ENCODE assay signal across 10 mouse cellular contexts in the genomic region with DNA sequence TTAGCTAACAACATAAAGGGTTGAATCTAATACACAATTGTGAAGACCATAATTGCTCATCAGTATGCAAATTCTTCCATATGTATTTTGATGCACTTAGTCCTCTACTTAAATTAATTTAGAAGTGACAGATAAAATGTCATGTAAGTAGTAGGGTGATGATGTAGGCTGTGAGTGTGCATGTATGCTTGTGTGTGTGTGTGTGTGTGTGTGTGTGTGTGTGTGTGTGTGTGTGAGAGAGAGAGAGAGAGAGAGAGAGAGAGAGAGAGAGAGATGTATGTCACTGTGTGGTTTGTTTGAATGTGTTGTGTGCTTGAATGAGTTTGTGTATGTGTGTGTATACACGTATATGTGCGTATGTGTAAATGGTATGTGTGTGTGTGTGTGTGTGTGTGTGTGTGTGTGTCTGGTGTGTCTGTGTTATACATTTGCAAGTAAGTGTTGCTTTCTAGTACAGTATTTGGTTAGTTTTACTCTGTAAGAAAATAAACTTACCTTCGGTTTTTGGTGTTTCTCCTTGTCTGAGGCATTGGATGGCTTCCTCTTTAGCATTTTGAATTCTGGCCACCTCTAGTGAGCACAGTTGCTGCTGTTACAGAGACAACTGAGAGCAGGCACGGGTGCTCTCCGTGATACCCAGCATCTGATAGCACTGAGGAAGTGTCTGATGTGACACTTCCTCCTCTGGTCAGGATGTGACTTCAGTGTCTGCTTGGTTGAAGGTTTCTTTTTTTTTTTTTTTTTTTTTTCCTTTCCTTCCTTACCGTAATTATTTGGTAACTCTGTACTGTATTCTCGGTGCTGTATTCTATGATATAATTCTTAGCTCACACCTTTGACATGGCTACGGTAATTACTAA.
DNase-seq lines count a peak whose midpoint lies in the region; ATAC-seq lines count a peak whose summit lies in the region.
"Had no signal": no experiment of that assay in that cellular context is flagged by ENCODE, and none has a peak within 500 bp of the region (broad histone marks: within the 10 kb centered on the region; RNA-seq: fewer than 3 reads in every experiment).

No protein-coding gene starts in this region.

- peak; percentile 98 for DNase-seq in 416B (ENCODE audit: low read depth)
- peak; percentile 90 for DNase-seq in CD4-positive helper T cell, adult 2 months (ENCODE audit: low read depth, low spot score)
- peak; percentile 92 for DNase-seq in induced T-regulatory cell, adult 2 months (ENCODE audit: low read depth)
- peak; percentile 58 for DNase-seq in thymus, postnatal 4 days
- no peak for DNase-seq in urinary bladder, adult 2 months (ENCODE audit: low spot score)
- DNase-seq in right cerebral cortex, postnatal 4 days: no peak

- H3K9ac ChIP-seq in midbrain, embryonic 16.5 days (ENCODE audit: low read depth, low read length): no peak overlapping the region
- H3K9ac ChIP-seq: embryonic facial prominence, embryonic 12.5 days; limb, embryonic 13.5 days had no signal

- H3K27ac ChIP-seq in midbrain, embryonic 16.5 days (ENCODE audit: low read length): no peak overlapping the region
- H3K27ac ChIP-seq: embryonic facial prominence, embryonic 12.5 days; limb, embryonic 13.5 days had no signal

- no peak for ATAC-seq in midbrain, embryonic 16.5 days

- WGBS in midbrain, embryonic 16.5 days: 80% methylated on average over 8 of the region's 8 CpGs

- H3K36me3 ChIP-seq in megakaryocyte, embryonic 14.5 days (replicated peaks; ENCODE audit: low read length): no peaks in the 10 kb centered on the region
- H3K36me3 ChIP-seq in midbrain, embryonic 16.5 days (ENCODE audit: control insufficient read depth, insufficient read depth, low read length): no peaks in the 10 kb centered on the region
- H3K36me3 ChIP-seq: embryonic facial prominence, embryonic 12.5 days; limb, embryonic 13.5 days had no signal

- H3K4me2 ChIP-seq in midbrain, embryonic 16.5 days (ENCODE audit: low read length): no peak overlapping the region
- H3K4me2 ChIP-seq: embryonic facial prominence, embryonic 12.5 days; limb, embryonic 13.5 days had no signal

- H3K4me1 ChIP-seq in megakaryocyte, embryonic 14.5 days: peaks cover 35% of the 10 kb centered on the region
- H3K4me1 ChIP-seq in midbrain, embryonic 16.5 days (ENCODE audit: control insufficient read depth, insufficient read depth, low read length): no peaks in the 10 kb centered on the region
- H3K4me1 ChIP-seq: embryonic facial prominence, embryonic 12.5 days; limb, embryonic 13.5 days had no signal

- H3K27me3 ChIP-seq in megakaryocyte, embryonic 14.5 days (replicated peaks): no peaks in the 10 kb centered on the region
- no peaks in the 10 kb centered on the region for H3K27me3 ChIP-seq in midbrain, embryonic 16.5 days (ENCODE audit: control insufficient read depth, insufficient read depth, low read depth, low read length)
- H3K27me3 ChIP-seq: embryonic facial prominence, embryonic 12.5 days; limb, embryonic 13.5 days had no signal

- no peaks in the 10 kb centered on the region for H3K9me3 ChIP-seq in megakaryocyte, embryonic 14.5 days
- no peaks in the 10 kb centered on the region for H3K9me3 ChIP-seq in midbrain, embryonic 16.5 days (replicated peaks; ENCODE audit: control insufficient read depth, low read length, poor library complexity, severe bottlenecking)
- H3K9me3 ChIP-seq: embryonic facial prominence, embryonic 12.5 days; limb, embryonic 13.5 days had no signal

- peak overlapping the region; percentile 92 for H3K4me3 ChIP-seq in megakaryocyte, embryonic 14.5 days (replicated peaks)
- H3K4me3 ChIP-seq in midbrain, embryonic 16.5 days (ENCODE audit: low read depth, low read length): no peak overlapping the region
- H3K4me3 ChIP-seq: embryonic facial prominence, embryonic 12.5 days; limb, embryonic 13.5 days had no signal

Comparison
In these comparisons a context has a peak if more than half of its experiments do, and no peak if none do; other contexts are left out.
1. DNase-seq: peak in 416B (single experiment), CD4-positive helper T cell, adult 2 months (single experiment), induced T-regulatory cell, adult 2 months (single experiment) and thymus, postnatal 4 days (single experiment); none in urinary bladder, adult 2 months (single experiment) and right cerebral cortex, postnatal 4 days (single experiment).